Mouse (Mus musculus) testis, postnatal 14 days (tissue): Measurements from ENCODE around the gene Nudt14.
A peak's percentile ranks its signal among the peaks of the same experiment; 100 is the strongest.

Source experiments
- DNase-seq: peaks from one replicate; pipeline ENCODE4 v3.0.0; 2021; ENCODE audit warnings: low spot score

Nudt14 gene

GRCm38 (mm10) chr12:112950040-112950760, 8.3 kb upstream of the Nudt14 start:
- DNase-seq = peak; percentile 76

- no peak for DNase-seq
Observed at GRCm38 (mm10) chr12:112947307-112947706, 5.4 kb upstream of the Nudt14 start.

GRCm38 (mm10) chr12:112943669-112944068, 1.7 kb upstream of the Nudt14 start:
- DNase-seq = no peak

- DNase-seq = no peak
Observed at GRCm38 (mm10) chr12:112941156-112941775, 658 bp downstream of the Nudt14 start.

GRCm38 (mm10) chr12:112940710-112941109, 1.2 kb downstream of the Nudt14 start:
- no peak for DNase-seq

- no peak for DNase-seq
Observed at GRCm38 (mm10) chr12:112940238-112940637, 1.7 kb downstream of the Nudt14 start.

GRCm38 (mm10) chr12:112938873-112939565, 2.9 kb downstream of the Nudt14 start:
- no peak for DNase-seq

GRCm38 (mm10) chr12:112938366-112938765, 3.6 kb downstream of the Nudt14 start:
- DNase-seq = no peak

- DNase-seq = no peak
Observed at GRCm38 (mm10) chr12:112937906-112938305, 4.0 kb downstream of the Nudt14 start.

GRCm38 (mm10) chr12:112932647-112933046, 9.3 kb downstream of the Nudt14 start:
- no peak for DNase-seq

- DNase-seq = peak; percentile 76
Observed at GRCm38 (mm10) chr12:112929562-112930352, 12.2 kb downstream of the Nudt14 start, which contains the start of gene Jag2. Jag2 (minus strand) TSS chr12:112929776.

GRCm38 (mm10) chr12:112928401-112929241, 13.3 kb downstream of the Nudt14 start:
- peak; percentile 65 for DNase-seq

- peak; percentile 43 for DNase-seq
Observed at GRCm38 (mm10) chr12:112927265-112927664, 14.7 kb downstream of the Nudt14 start.

- no peak for DNase-seq
Observed at GRCm38 (mm10) chr12:112925950-112926349, 16.0 kb downstream of the Nudt14 start.

GRCm38 (mm10) chr12:112922541-112922940, 19.4 kb downstream of the Nudt14 start:
- no peak for DNase-seq

- DNase-seq = no peak
Observed at GRCm38 (mm10) chr12:112921518-112921917, 20.4 kb downstream of the Nudt14 start.

- DNase-seq = no peak
Observed at GRCm38 (mm10) chr12:112917906-112918305, 24.0 kb downstream of the Nudt14 start.

GRCm38 (mm10) chr12:112917486-112917885, 24.4 kb downstream of the Nudt14 start:
- DNase-seq = no peak

- no peak for DNase-seq
Observed at GRCm38 (mm10) chr12:112916698-112917400, 25.1 kb downstream of the Nudt14 start.

GRCm38 (mm10) chr12:112915587-112915986, 26.3 kb downstream of the Nudt14 start:
- DNase-seq = no peak

- DNase-seq = no peak
Observed at GRCm38 (mm10) chr12:112914527-112914926, 27.4 kb downstream of the Nudt14 start.
